Mouse (Mus musculus): Measurements from ENCODE around the gene Cd300lf. TPM values are rescaled to one million over a fixed set of nuclear protein-coding genes. Genes with fewer than 3 reads are reported as not detected.

Cd300lf gene
- polyA plus RNA-seq, 1 experiment = 0.72 TPM

DNA sequence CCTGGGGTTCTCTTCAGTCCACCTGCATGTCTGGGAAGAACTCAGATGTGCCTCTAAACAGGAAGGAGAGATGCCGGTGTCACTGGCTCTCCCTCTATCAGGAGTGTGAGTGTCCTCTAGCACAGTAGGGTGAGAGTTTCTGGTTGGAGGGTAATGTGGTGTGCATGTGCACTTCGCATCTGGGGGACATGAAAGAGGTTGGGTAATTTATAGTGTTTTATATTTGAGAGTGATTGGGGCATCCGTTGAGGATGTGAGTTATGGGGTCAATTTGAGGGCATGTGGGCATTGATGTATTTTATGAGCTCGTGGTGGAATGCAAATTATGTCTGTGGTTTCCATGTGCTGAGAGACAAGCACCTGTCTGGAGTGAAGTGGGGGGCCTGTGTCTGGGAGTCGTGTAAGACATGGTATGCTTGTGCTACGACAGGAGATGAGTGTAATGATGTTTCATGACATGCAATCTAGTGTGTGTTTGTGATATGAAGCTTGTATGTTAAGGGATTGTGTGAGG lies 17.0 kb upstream of the Cd300lf start:
- Histone ChIP-seq H3K27ac (ENCODE audit: insufficient read depth, low read length) (no peak overlapping the region), H3K27me3 (ENCODE audit: control insufficient read depth, insufficient read depth, low read length) (no peaks in the 10 kb centered on the region), H3K4me1 (ENCODE audit: control insufficient read depth, insufficient read depth, low read length) (peaks cover 12% of the 10 kb centered on the region; the same call in 1 of the 2 replicates), H3K4me3 (replicated peaks; ENCODE audit: insufficient read depth, low read depth, low read length) (no peak overlapping the region)
- DNase-seq = no peak
- 84% methylated on average over 6 of the region's 6 CpGs for WGBS
- no peak for TF ChIP-seq CTCF (IDR thresholded peaks at IDR 0.05; ENCODE audit: borderline replicate concordance, insufficient read depth, low read depth, low read length)
- TF ChIP-seq POLR2A (IDR thresholded peaks at IDR 0.05; ENCODE audit: borderline replicate concordance, insufficient read depth, low read length) = no peak

DNA sequence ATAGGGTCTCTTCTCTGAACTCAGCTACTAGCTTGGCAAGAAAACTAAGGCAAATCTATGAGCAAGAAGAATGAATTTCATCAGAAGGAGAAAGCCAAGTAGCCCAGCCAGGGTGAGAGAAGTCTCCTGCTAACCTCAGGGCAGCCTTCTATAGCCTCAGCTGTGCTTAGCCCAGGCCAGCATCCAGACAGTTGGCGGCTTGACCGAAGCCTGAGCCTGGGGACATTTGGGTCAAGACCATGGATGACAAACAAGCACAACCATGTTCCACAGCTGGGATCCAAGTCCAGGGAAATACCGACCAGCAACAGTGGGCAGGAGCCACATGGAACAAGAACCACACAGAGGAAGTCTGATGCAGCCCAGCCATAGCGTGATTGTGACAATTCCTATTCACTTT lies 14.0 kb upstream of the Cd300lf start:
- no peak overlapping the region for H3K27ac ChIP-seq (ENCODE audit: insufficient read depth, low read length)
- no peaks in the 10 kb centered on the region for H3K27me3 ChIP-seq (ENCODE audit: control insufficient read depth, insufficient read depth, low read length)
- no peak overlapping the region for H3K4me3 ChIP-seq (replicated peaks; ENCODE audit: insufficient read depth, low read depth, low read length)
- no peak for DNase-seq
- TF ChIP-seq CTCF (IDR thresholded peaks at IDR 0.05; ENCODE audit: borderline replicate concordance, insufficient read depth, low read depth, low read length) (no peak), POLR2A (IDR thresholded peaks at IDR 0.05; ENCODE audit: borderline replicate concordance, insufficient read depth, low read length) (no peak)
- 66% methylated on average over 4 of the region's 4 CpGs for WGBS
- peaks cover 4% of the 10 kb centered on the region; the same call in 1 of the 2 replicates for H3K4me1 ChIP-seq (ENCODE audit: control insufficient read depth, insufficient read depth, low read length)

DNA sequence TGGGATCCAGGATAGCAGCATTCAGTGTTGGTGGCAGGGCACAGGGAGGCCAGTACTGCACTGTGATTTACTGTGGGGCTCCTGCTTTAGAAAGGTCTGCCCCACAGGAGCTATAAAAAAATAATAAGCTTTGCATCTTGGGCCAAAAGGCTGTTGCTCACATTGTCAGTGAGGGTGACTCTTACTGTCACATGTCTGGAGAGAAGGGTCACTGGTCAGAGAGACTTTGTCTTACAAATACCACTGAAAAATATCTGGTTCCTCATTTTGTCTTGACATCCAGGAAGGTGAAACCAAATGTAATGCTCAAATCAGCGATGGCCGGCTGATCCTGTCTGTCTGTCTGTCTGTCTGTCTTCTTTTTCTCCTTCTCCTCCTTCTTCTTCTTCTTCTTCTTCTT lies 8.2 kb upstream of the Cd300lf start:
- WGBS = 85% methylated on average over 2 of the region's 2 CpGs
- H3K4me3 ChIP-seq (replicated peaks; ENCODE audit: insufficient read depth, low read depth, low read length) = no peak overlapping the region
- no peak overlapping the region for H3K27ac ChIP-seq (ENCODE audit: insufficient read depth, low read length)
- H3K4me1 ChIP-seq (ENCODE audit: control insufficient read depth, insufficient read depth, low read length) = no peaks in the 10 kb centered on the region
- no peak for DNase-seq
- no peak for TF ChIP-seq CTCF (IDR thresholded peaks at IDR 0.05; ENCODE audit: borderline replicate concordance, insufficient read depth, low read depth, low read length)
- no peak for TF ChIP-seq POLR2A (IDR thresholded peaks at IDR 0.05; ENCODE audit: borderline replicate concordance, insufficient read depth, low read length)
- H3K27me3 ChIP-seq (ENCODE audit: control insufficient read depth, insufficient read depth, low read length) = no peaks in the 10 kb centered on the region

DNA sequence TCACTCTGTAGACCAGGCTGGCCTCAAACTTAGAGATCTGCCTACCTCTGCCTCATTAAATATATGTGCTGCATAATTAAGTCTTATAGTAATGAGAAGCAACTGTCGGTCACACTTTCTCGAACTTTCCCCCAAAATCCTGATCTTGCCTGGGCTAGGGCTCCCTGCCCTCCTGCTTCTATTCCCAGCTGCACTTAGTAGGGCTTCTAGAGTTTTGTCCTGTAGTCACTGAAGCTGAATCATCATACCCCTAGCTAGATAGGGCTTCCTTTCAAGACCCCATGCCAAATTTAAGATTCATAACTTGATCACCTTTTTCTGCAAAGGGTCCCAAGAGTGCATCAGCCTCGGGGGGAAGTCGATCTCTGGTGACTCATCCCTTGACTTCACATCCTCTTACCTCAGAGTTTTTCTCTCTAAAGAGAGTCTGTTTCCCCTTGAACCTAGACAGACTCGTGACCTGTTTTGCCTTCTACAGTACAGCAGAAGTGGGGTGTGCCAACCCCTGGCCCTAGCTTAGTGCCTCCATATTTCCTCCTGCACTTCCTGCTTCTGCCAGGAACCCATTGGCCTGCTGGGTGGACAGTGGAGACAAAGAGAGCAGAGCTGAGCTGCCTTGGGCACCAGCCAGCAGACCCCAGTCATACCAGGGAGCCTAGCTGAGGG lies 4.9 kb upstream of the Cd300lf start:
- DNase-seq = no peak

DNA sequence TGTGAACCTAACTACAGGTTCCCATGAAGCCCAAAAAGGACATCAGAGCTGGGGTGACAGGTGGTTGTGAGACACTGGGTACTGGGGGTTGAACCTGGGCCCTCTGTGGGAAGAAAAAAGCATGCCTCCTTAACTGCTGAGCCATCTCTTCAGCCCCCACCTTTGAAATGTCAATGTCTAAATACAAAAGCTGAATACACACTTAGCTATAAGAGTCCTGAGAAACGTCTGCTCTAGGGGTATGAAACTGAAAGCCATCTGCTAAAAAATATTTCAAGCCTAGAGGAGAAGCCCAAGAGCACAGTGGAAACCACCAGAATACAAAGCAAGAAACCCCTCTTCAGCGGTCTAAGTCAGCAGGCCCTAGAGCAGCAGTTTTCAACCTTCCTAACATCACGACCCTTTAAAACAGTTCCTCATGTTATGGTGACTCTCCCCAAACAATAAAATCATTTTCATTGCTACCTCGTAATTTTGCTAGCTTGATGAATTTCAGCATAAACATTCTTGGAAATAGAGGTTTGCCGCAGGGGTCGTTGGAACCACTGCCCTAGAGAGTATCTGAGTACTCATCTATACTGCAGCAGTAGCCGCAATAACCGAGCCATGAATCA lies 1.9 kb downstream of the Cd300lf start:
- TF ChIP-seq CTCF (IDR thresholded peaks at IDR 0.05; ENCODE audit: borderline replicate concordance, insufficient read depth, low read depth, low read length) (no peak), POLR2A (IDR thresholded peaks at IDR 0.05; ENCODE audit: borderline replicate concordance, insufficient read depth, low read length) (no peak)
- DNase-seq = no peak
- 84% methylated on average over 8 of the region's 8 CpGs for WGBS
- Histone ChIP-seq H3K4me1 (ENCODE audit: control insufficient read depth, insufficient read depth, low read length) (no peaks in the 10 kb centered on the region), H3K27me3 (ENCODE audit: control insufficient read depth, insufficient read depth, low read length) (no peaks in the 10 kb centered on the region), H3K4me3 (replicated peaks; ENCODE audit: insufficient read depth, low read depth, low read length) (no peak overlapping the region), H3K27ac (ENCODE audit: insufficient read depth, low read length) (no peak overlapping the region)

More for the DNA sequence above, 4.9 kb upstream of the Cd300lf start:
- no peak overlapping the region for H3K4me3 ChIP-seq (replicated peaks; ENCODE audit: insufficient read depth, low read depth, low read length)
- H3K27me3 ChIP-seq (ENCODE audit: control insufficient read depth, insufficient read depth, low read length) = no peaks in the 10 kb centered on the region
- H3K4me1 ChIP-seq (ENCODE audit: control insufficient read depth, insufficient read depth, low read length) = no peaks in the 10 kb centered on the region
- TF ChIP-seq CTCF (IDR thresholded peaks at IDR 0.05; ENCODE audit: borderline replicate concordance, insufficient read depth, low read depth, low read length) = no peak
- no peak for TF ChIP-seq POLR2A (IDR thresholded peaks at IDR 0.05; ENCODE audit: borderline replicate concordance, insufficient read depth, low read length)
- 83% methylated on average over 5 of the region's 5 CpGs for WGBS
- no peak overlapping the region for H3K27ac ChIP-seq (ENCODE audit: insufficient read depth, low read length)

DNA sequence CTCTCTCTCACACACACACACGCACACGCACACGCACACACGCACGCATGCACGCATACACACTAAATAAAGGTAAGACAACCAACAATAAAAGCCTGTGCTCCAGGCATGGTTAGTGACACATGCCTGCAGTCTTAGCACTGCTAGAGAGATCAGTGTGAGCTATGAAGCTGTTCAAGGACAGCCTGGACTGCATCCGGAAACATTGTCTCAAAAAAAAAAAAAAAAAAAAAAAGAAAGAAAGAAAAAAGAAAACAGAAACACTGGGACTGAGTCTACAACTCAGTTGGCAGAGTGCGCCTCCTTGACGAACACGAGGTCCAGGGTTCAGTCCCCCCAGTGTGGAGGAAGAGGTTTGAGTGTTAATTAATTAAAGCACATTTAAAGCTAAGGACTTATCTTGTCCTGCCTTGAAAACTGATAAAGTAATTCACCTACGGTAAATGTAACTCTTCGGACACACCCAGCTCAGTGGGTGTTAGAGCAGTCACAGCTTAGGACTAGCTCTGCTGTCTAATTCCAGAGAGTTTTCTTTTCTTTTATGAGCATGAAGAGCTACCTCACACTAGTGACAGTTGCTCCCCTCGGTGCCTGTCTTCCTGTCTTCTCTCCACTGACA lies 4.2 kb downstream of the Cd300lf start:
- H3K27me3 ChIP-seq (ENCODE audit: control insufficient read depth, insufficient read depth, low read length) = no peaks in the 10 kb centered on the region
- no peak for DNase-seq
- no peaks in the 10 kb centered on the region for H3K4me1 ChIP-seq (ENCODE audit: control insufficient read depth, insufficient read depth, low read length)
- no peak overlapping the region for H3K4me3 ChIP-seq (replicated peaks; ENCODE audit: insufficient read depth, low read depth, low read length)
- WGBS = 85% methylated on average over 13 of the region's 13 CpGs
- H3K27ac ChIP-seq (ENCODE audit: insufficient read depth, low read length) = no peak overlapping the region
- no peak for TF ChIP-seq POLR2A (IDR thresholded peaks at IDR 0.05; ENCODE audit: borderline replicate concordance, insufficient read depth, low read length)
- no peak for TF ChIP-seq CTCF (IDR thresholded peaks at IDR 0.05; ENCODE audit: borderline replicate concordance, insufficient read depth, low read depth, low read length)

DNA sequence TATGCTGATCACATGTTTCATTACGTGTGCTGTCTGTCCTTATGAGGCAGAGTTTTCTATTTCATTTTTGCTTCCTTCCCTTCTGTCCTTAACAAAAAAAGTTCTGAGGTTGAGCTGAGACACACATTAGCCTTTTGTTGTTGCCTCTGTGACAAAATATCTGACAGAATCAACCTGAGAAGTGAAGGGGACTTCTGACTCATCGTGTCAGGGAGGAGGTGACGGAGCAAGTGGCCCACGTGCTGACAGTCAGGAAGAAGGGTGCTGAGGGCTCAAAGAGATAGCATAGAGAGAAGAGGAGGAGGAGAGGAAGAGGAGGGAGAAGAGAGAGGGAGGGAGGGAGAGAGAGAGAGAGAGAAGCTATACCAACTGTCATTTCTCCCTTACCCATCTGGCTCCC lies 5.3 kb downstream of the Cd300lf start:
- no peak overlapping the region for H3K4me3 ChIP-seq (replicated peaks; ENCODE audit: insufficient read depth, low read depth, low read length)
- no peaks in the 10 kb centered on the region for H3K27me3 ChIP-seq (ENCODE audit: control insufficient read depth, insufficient read depth, low read length)
- no peaks in the 10 kb centered on the region for H3K4me1 ChIP-seq (ENCODE audit: control insufficient read depth, insufficient read depth, low read length)
- TF ChIP-seq POLR2A (IDR thresholded peaks at IDR 0.05; ENCODE audit: borderline replicate concordance, insufficient read depth, low read length) (no peak), CTCF (IDR thresholded peaks at IDR 0.05; ENCODE audit: borderline replicate concordance, insufficient read depth, low read depth, low read length) (no peak)
- no peak for DNase-seq
- 87% methylated on average over 4 of the region's 4 CpGs for WGBS
- no peak overlapping the region for H3K27ac ChIP-seq (ENCODE audit: insufficient read depth, low read length)

All from cerebellum, adult 2 months (tissue).